Mouse (Mus musculus) limb, embryonic 11.5 days (tissue): ENCODE results near the gene Actr1a. TPM values are rescaled to one million over a fixed set of nuclear protein-coding genes. Genes with fewer than 3 reads are reported as not detected.

Experiments
- ATAC-seq: fragments of 200-750 bp; cut with Nextera tagmentation; 2 replicates; pipeline ENCODE4 v1.8.0; 2017; ENCODE audit warnings: low read depth; ENCODE audit not compliant: insufficient number of reproducible peaks, low FRiP score, low TSS enrichment
- DNase-seq: peaks from one replicate; pipeline ENCODE4 v3.0.0-alpha.2; 2015; ENCODE audit warnings: low spot score
- H3K27ac ChIP-seq: fragments of 300-500 bp; sonication (generic); replicated peaks from 2 replicates; pipeline ENCODE4 v1.5.1; 2014; ENCODE audit warnings: low read depth, mild to moderate bottlenecking, low read length
- H3K27me3 ChIP-seq: fragments of 300-500 bp; sonication (generic); 2 replicates; pipeline ENCODE4 v1.6.1; 2014; ENCODE audit warnings: mild to moderate bottlenecking, low read length, mixed read lengths; ENCODE audit not compliant: control insufficient read depth, insufficient read depth
- H3K36me3 ChIP-seq: fragments of 300-500 bp; sonication (generic); 2 replicates; pipeline ENCODE4 v1.6.1; 2014; ENCODE audit warnings: mild to moderate bottlenecking, low read length, moderate library complexity, mixed read lengths; ENCODE audit not compliant: control insufficient read depth, insufficient read depth
- H3K4me1 ChIP-seq: fragments of 300-500 bp; sonication (generic); 2 replicates; pipeline ENCODE4 v1.6.1; 2014; ENCODE audit warnings: low read length, mixed read lengths; ENCODE audit not compliant: control insufficient read depth, insufficient read depth
- H3K4me2 ChIP-seq: fragments of 300-500 bp; sonication (generic); 2 replicates; pipeline ENCODE4 v1.6.1; 2014; ENCODE audit warnings: low read depth, mild to moderate bottlenecking, moderate library complexity; ENCODE audit not compliant: severe bottlenecking
- H3K4me3 ChIP-seq: fragments of 300-500 bp; sonication (generic); 2 replicates; pipeline ENCODE4 v1.5.1; 2014; ENCODE audit warnings: low read depth, low read length
- H3K9ac ChIP-seq: fragments of 300-500 bp; sonication (generic); 2 replicates; pipeline ENCODE4 v1.6.1; 2014; ENCODE audit warnings: mild to moderate bottlenecking, low read length
- H3K9me3 ChIP-seq: fragments of 300-500 bp; sonication (generic); 2 replicates; pipeline ENCODE4 v1.6.1; 2016; ENCODE audit warnings: low read length; ENCODE audit not compliant: control insufficient read depth
- WGBS: fragments of 180-500 bp; shearing (Covaris S2); extraction: QIAGEN DNeasy Blood & Tissue Kit; methylation state at CpG from one replicate; pipeline ENCODE4 v1.1.7; 2014; 5-methylcytosine and 5-hydroxymethylcytosine counted together
- polyA plus RNA-seq: library from polyadenylated mRNA; unstranded; fragments of >200 nt; fragmentation: Nextera tagmentation; extraction: Ambion mirVana; gene quantifications from 2 replicates; pipeline ENCODE4 v1.2.1, GENCODE M21; 2014

Actr1a gene
- polyA plus RNA-seq, 1 experiment from 2014 or later, result 158 TPM

DNA sequence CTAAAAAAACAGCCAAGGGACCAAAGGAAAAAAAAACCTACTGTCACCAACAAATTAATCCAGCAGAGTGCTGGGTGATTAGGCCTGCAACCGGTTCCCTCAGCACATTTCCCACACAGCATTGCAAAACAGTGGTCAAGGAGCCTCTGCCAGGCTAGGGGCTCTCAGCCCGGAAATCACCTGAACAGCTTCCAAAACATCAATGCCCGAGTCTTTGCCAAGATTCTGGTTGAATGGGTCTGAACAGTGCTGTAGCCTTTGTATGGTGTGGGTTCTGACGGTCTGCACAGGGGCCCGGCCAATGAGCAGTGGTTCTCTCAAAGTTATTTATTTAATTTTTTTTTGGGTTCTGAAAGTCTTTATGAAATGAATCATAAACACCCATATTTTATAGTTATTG, 20.1 kb downstream of the Actr1a start:
- H3K9me3 ChIP-seq, result no peaks in the 10 kb centered on the region
- no peak overlapping the region for H3K4me3 ChIP-seq
- no peak overlapping the region for H3K27ac ChIP-seq
- no peak overlapping the region for H3K9ac ChIP-seq
- no peaks in the 10 kb centered on the region for H3K4me1 ChIP-seq
- H3K4me2 ChIP-seq, result no peak overlapping the region
- peaks cover 23% of the 10 kb centered on the region for H3K36me3 ChIP-seq
- 73% methylated on average over 5 of the region's 5 CpGs for WGBS
- DNase-seq (no peak), ATAC-seq (no peak)
- no peaks in the 10 kb centered on the region for H3K27me3 ChIP-seq

DNA sequence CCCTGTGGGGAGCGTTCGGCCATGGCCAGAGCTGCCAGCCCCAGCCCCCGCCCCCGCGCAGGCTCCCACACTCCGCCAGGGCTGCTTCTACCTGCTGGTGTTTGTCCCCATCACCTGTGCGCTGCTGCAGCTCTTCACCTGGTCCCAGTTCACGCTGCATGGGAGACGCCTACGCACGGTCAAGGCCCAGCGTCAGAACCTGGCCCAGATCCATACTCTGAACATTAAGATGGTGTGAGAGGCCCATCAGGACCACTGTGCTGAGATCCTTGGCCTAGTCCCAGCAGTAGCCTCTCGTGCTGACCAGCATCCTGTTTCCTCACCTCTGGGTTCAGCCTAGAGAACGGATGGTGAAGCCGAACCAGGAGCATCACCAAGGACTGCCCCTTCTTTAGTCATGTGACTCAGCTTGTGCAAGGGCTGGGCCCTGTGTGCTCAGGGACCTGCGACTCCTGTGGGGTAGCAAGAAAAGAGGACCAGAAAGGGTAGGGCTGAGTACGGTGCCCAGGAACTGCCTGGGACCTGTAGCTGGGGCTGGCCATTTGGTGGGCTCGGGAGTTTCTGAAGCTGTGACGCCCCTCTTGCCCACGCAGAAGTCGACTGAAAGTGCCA, 21.0 kb downstream of the Actr1a start:
- 58% methylated on average over 21 of the region's 21 CpGs for WGBS
- Histone ChIP-seq H3K4me1 (no peaks in the 10 kb centered on the region), H3K4me2 (no peak overlapping the region), H3K27me3 (no peaks in the 10 kb centered on the region), H3K9me3 (no peaks in the 10 kb centered on the region), H3K36me3 (peaks cover 16% of the 10 kb centered on the region), H3K9ac (no peak overlapping the region; the same call in 1 of the 2 replicates), H3K27ac (no peak overlapping the region), H3K4me3 (no peak overlapping the region)
- ATAC-seq, result no peak
- no peak for DNase-seq

DNA sequence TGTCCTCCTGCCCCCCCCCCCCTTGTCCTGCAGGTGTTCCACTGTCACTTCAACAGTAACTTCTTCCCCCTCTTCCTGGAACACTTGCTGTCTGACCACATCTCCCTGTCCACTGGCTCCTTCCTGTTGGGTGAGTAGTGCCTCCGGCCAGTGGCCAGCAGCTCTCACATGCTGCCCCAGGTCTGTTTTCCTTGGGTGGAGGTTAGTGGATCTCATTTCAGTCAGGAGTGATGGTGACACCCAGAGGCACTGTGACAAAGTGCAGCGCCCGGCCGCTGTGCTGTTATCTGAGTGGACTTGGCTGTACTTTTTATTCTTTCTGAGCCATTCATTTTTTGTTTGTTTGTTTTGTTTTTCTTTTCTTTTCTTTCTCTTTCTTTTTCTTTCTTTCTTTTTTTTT, 26.3 kb downstream of the Actr1a start:
- whole genome bisulfite sequencing, result 38% methylated on average over 4 of the region's 4 CpGs
- H3K4me2 ChIP-seq, result no peak overlapping the region
- ATAC-seq, result no peak

DNA sequence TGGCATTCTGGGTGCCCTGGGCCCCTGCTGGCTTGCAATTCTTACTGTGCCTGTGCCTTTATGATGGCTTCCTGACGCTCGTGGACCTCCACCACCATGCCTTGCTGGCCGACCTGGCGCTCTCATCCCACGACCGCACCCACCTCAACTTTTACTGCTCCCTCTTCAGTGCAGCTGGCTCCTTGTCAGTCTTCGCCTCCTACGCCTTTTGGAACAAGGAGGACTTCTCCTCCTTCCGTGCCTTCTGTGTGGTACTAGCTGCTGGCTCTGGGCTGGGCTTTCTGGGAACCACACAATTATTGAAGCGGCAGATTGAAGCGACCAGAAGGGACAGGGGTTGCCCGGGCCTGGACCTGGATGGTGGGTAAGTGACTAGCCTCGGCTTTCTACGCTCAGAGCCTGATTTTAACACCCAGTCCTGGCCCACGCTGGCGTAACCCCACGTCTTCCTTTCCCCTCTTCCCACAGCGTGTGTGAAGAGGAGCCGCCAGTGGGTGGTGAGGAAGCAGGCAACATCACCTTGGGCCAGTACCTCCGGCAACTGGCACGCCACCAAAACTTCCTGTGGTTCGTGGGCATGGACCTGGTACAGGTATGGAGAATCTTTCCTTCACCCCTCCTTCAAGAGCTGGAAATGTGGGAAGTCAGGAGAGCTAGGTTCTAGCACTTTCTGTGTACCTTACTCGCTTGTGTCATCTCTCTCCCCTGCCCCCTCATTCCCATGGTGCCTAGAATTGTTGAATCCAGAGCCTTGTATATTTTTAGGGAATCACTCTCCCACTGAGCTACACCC, 27.6 kb downstream of the Actr1a start:
- Histone ChIP-seq H3K27me3 (no peaks in the 10 kb centered on the region), H3K4me1 (no peaks in the 10 kb centered on the region), H3K4me2 (no peak overlapping the region), H3K9me3 (no peaks in the 10 kb centered on the region), H3K36me3 (no peaks in the 10 kb centered on the region), H3K4me3 (no peak overlapping the region), H3K27ac (no peak overlapping the region), H3K9ac (no peak overlapping the region)
- DNase-seq (no peak), ATAC-seq (no peak)
- WGBS, result 85% methylated on average over 23 of the region's 23 CpGs

More for the DNA sequence above, 26.3 kb downstream of the Actr1a start:
- DNase-seq, result peak; percentile 62
- H3K27ac ChIP-seq, result no peak overlapping the region
- no peak overlapping the region for H3K4me3 ChIP-seq
- H3K27me3 ChIP-seq, result no peaks in the 10 kb centered on the region
- H3K4me1 ChIP-seq, result no peaks in the 10 kb centered on the region
- no peaks in the 10 kb centered on the region for H3K9me3 ChIP-seq
- no peak overlapping the region for H3K9ac ChIP-seq
- no peaks in the 10 kb centered on the region for H3K36me3 ChIP-seq

DNA sequence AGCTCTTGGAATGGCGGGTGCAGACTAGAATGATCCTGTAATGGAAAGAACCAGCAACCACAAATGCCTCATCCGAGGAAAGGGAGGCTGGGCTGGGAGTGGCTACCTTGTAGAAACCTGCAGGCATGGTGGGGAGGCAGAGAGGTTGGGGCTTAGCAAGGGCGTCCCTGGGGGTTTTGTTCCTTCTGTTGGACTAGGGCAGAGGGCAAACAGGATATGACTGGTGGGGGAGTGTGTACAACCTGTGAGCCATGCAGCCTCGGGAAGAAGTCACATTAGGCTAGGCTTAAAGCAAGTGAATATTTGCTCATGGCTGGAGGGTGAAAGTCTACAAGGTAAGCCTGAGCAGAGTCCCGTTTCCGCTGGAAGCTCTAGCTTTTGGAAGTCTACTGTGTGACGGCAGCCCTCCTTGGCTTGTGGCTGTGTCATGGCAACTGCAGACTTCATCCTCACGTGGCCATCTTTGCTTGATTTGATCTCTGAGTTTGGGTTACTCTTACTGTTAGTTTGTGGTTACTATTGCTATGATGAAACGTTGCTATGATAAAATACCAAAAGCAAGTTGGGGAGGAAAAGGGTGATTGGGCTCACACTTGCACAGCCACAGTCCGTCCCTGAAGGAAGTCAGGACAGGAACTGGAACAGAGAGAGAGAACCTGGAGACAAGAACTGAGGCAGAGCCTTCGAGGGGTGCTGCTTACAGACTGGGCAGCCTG, 32.1 kb downstream of the Actr1a start:
- ATAC-seq (no peak), DNase-seq (no peak)
- Histone ChIP-seq H3K9ac (no peak overlapping the region), H3K27ac (no peak overlapping the region), H3K27me3 (peaks cover under 1% of the 10 kb centered on the region), H3K4me2 (no peak overlapping the region), H3K36me3 (no peaks in the 10 kb centered on the region), H3K9me3 (no peaks in the 10 kb centered on the region), H3K4me1 (no peaks in the 10 kb centered on the region), H3K4me3 (no peak overlapping the region)
- WGBS, result 88% methylated on average over 11 of the region's 11 CpGs

DNA sequence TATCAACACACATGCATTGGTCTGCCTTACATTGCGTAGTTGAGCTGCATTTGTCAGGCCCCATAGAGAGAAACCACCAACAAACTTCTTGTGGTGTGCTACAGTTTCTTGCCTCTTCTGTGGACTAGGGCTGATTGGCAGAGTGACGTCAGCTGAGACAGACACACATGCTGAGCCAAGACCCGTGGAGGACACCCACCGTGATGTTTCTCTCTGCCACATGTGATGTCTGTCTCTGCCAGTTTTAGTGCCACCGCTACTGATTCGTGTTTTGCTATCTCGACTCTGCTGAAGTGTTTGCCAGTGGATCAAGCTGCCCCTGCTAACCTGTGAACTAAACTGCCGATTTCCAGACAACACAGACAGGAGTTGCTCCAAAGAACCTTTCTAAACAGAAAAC, 33.4 kb downstream of the Actr1a start:
- no peak overlapping the region for H3K4me3 ChIP-seq
- ATAC-seq (no peak), DNase-seq (no peak)
- H3K27me3 ChIP-seq, result peaks cover 14% of the 10 kb centered on the region
- WGBS, result 83% methylated on average over 8 of the region's 8 CpGs
- H3K9me3 ChIP-seq, result no peaks in the 10 kb centered on the region
- H3K4me2 ChIP-seq, result no peak overlapping the region
- H3K27ac ChIP-seq, result no peak overlapping the region
- no peaks in the 10 kb centered on the region for H3K36me3 ChIP-seq
- no peak overlapping the region for H3K9ac ChIP-seq
- H3K4me1 ChIP-seq, result peaks cover 2% of the 10 kb centered on the region; the same call in 1 of the 2 replicates

DNA sequence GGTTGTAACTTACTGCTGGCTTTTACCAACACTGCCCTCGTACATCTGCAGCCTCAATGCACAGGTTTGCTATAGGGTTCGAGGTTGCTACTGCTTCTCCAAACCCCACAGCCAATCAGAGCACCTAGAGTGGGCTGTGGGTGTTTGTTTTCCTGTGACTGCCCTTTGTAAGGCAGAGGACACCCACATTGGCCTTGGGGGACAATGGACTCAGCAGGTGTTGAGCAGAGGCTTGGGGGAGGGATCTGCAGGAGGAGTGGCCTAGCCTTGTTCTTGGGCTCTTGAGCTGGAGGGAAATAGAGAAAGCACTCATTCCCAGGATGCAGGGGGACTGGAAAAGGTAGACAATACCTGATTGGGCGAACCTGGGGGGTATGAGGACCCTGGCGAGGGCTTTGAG, 37.2 kb downstream of the Actr1a start:
- 62% methylated on average over 4 of the region's 4 CpGs for WGBS
- no peak for ATAC-seq

More for the DNA sequence above, 37.2 kb downstream of the Actr1a start:
- Histone ChIP-seq H3K9ac (no peak overlapping the region), H3K36me3 (no peaks in the 10 kb centered on the region), H3K4me3 (no peak overlapping the region), H3K27me3 (peaks cover 15% of the 10 kb centered on the region), H3K4me1 (peaks cover 2% of the 10 kb centered on the region; the same call in 1 of the 2 replicates), H3K9me3 (no peaks in the 10 kb centered on the region), H3K4me2 (no peak overlapping the region), H3K27ac (no peak overlapping the region)
- no peak for DNase-seq
